Mouse (Mus musculus) hindbrain, embryonic 11.5 days (tissue): ENCODE data around the gene Ugt3a2. TPM values are rescaled to one million over a fixed set of nuclear protein-coding genes. Genes with fewer than 3 reads are reported as not detected.

Experiments
- ATAC-seq: fragments of 200-750 bp; cut with Nextera tagmentation; 2 replicates; pipeline ENCODE4 v1.8.0; 2017; ENCODE audit warnings: mild to moderate bottlenecking, moderate TSS enrichment, moderate library complexity; ENCODE audit not compliant: low FRiP score
- DNase-seq: peaks from one replicate; pipeline ENCODE4 v3.0.0-alpha.2; 2015; ENCODE audit warnings: low spot score
- H3K27ac ChIP-seq: fragments of 300-500 bp; sonication (generic); 2 replicates; pipeline ENCODE4 v1.5.1; 2014; ENCODE audit warnings: mild to moderate bottlenecking, low read depth, low read length
- H3K27me3 ChIP-seq: fragments of 300-500 bp; sonication (generic); 2 replicates; pipeline ENCODE4 v1.6.1; 2014; ENCODE audit warnings: mild to moderate bottlenecking, low read length, moderate library complexity, mixed read lengths; ENCODE audit not compliant: control insufficient read depth, insufficient read depth
- H3K36me3 ChIP-seq: fragments of 300-500 bp; sonication (generic); 2 replicates; pipeline ENCODE4 v1.6.1; 2014; ENCODE audit warnings: mild to moderate bottlenecking, low read length, moderate library complexity, mixed read lengths; ENCODE audit not compliant: control insufficient read depth, insufficient read depth
- H3K4me1 ChIP-seq: fragments of 300-500 bp; sonication (generic); replicated peaks from 2 replicates; pipeline ENCODE4 v1.6.1; 2014; ENCODE audit warnings: low read length, mixed read lengths; ENCODE audit not compliant: control insufficient read depth, insufficient read depth
- H3K4me2 ChIP-seq: fragments of 300-500 bp; sonication (generic); replicated peaks from 2 replicates; pipeline ENCODE4 v1.6.1; 2014; ENCODE audit warnings: mild to moderate bottlenecking, low read depth, low read length
- H3K4me3 ChIP-seq: fragments of 300-500 bp; sonication (generic); 2 replicates; pipeline ENCODE4 v1.5.1; 2014; ENCODE audit warnings: low read depth, low read length
- H3K9ac ChIP-seq: fragments of 300-500 bp; sonication (generic); 2 replicates; pipeline ENCODE4 v1.6.1; 2014; ENCODE audit warnings: low read depth, low read length
- H3K9me3 ChIP-seq: fragments of 300-500 bp; sonication (generic); 2 replicates; pipeline ENCODE4 v1.6.1; 2016; ENCODE audit warnings: low read length; ENCODE audit not compliant: control insufficient read depth
- WGBS: fragments of 180-500 bp; shearing (Covaris S2); extraction: QIAGEN DNeasy Blood & Tissue Kit; methylation state at CpG from one replicate; pipeline ENCODE4 v1.1.7; 2014; 5-methylcytosine and 5-hydroxymethylcytosine counted together
- polyA plus RNA-seq: library from polyadenylated mRNA; unstranded; fragments of >200 nt; fragmentation: Nextera tagmentation; extraction: Ambion mirVana; gene quantifications from 2 replicates; pipeline ENCODE4 v1.2.1, GENCODE M21; 2014

Gene Ugt3a2
- polyA plus RNA-seq = not detected in 2 replicates

- Histone ChIP-seq H3K9ac (no peak within 1 kb of the TSS), H3K36me3 (no peaks in the 10 kb centered on the region), H3K27me3 (no peaks in the 10 kb centered on the region), H3K4me1 (no peaks in the 10 kb centered on the region), H3K27ac (no peak within 1 kb of the TSS), H3K4me2 (no peak within 1 kb of the TSS), H3K9me3 (no peaks in the 10 kb centered on the region), H3K4me3 (no peak within 1 kb of the TSS)
- 88% methylated on average over 4 of the region's 4 CpGs for WGBS
- no peak for ATAC-seq
- no peak for DNase-seq
Observed at GRCm38 (mm10) chr15:9335341-9335740, at the start of gene Ugt3a2. Gene Ugt3a2 (plus strand): TSS chr15:9335550.

DNA sequence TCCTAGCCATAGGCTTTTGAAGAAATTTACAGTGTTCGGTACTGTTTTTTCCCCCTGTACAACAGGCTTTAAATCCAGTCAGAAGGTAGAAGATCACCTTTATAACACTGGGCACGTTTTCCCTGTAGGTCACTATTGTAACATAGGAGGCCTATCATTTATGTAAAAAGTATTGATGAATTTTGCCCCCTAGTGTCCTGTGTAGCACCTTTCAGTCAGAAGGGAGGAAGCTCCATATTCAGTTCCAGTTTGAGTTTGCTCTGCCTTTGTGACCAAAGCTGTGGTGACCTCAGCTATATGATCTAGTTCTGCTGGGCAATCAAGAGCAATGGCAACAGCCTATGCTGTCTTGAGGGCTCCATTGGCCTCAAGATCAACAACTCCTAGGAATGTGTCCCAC is 45.7 kb upstream of the Ugt3a2 start:
- Histone ChIP-seq H3K36me3 (no peaks in the 10 kb centered on the region), H3K27ac (no peak overlapping the region), H3K9ac (no peak overlapping the region), H3K27me3 (no peaks in the 10 kb centered on the region), H3K4me2 (no peak overlapping the region), H3K9me3 (no peaks in the 10 kb centered on the region), H3K4me1 (no peaks in the 10 kb centered on the region), H3K4me3 (no peak overlapping the region)
- WGBS = 59% methylated on average over 2 of the region's 2 CpGs
- no peak for DNase-seq
- ATAC-seq = no peak

DNA sequence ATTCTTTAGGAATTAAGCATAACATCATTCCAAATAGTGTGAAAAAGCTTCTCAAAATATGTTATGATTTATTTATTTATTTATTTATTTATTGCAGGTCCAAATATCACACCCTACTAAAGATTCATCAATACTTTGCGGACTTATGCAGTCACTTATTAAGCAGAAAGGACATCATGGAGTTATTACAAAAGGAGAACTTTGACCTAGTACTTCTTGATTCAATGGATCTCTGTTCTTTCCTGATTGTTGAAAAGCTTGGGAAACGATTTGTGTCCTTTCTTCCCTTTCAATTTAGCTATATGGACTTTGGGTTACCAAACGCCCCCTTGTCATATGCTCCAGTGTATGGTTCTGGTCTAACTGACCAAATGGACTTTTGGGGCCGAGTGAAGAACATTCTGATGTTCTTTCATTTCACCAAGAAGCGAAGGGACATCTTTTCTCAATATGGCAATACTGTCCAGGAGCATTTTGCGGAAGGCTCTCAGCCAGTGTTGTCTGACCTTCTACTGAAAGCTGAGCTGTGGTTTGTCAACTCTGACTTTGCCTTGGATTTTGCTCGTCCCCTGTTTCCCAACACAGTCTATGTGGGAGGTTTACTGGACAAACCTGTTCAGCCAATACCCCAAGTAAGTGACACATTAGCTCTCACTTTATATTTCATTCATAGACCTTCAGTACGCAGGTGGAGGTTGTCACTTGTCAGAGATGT is 29.2 kb upstream of the Ugt3a2 start:
- no peak for DNase-seq
- no peak for ATAC-seq
- Histone ChIP-seq H3K9me3 (no peaks in the 10 kb centered on the region), H3K4me2 (no peak overlapping the region), H3K4me3 (no peak overlapping the region), H3K36me3 (no peaks in the 10 kb centered on the region), H3K4me1 (no peaks in the 10 kb centered on the region), H3K27me3 (no peaks in the 10 kb centered on the region), H3K27ac (no peak overlapping the region), H3K9ac (no peak overlapping the region)
- 86% methylated on average over 8 of the region's 8 CpGs for WGBS

- no peak overlapping the region for H3K4me3 ChIP-seq
- no peaks in the 10 kb centered on the region for H3K27me3 ChIP-seq
- H3K27ac ChIP-seq = no peak overlapping the region
- ATAC-seq (no peak), DNase-seq (no peak)
- H3K9ac ChIP-seq = no peak overlapping the region
- H3K9me3 ChIP-seq = no peaks in the 10 kb centered on the region
- H3K4me2 ChIP-seq = no peak overlapping the region
- H3K4me1 ChIP-seq = no peaks in the 10 kb centered on the region
- no peaks in the 10 kb centered on the region for H3K36me3 ChIP-seq
- 87% methylated on average over 2 of the region's 2 CpGs for WGBS
Observed at GRCm38 (mm10) chr15:9334596-9334995, 754 bp upstream of the Ugt3a2 start.

- ATAC-seq = no peak
Observed at GRCm38 (mm10) chr15:9336616-9337015, 1.3 kb downstream of the Ugt3a2 start.

DNA sequence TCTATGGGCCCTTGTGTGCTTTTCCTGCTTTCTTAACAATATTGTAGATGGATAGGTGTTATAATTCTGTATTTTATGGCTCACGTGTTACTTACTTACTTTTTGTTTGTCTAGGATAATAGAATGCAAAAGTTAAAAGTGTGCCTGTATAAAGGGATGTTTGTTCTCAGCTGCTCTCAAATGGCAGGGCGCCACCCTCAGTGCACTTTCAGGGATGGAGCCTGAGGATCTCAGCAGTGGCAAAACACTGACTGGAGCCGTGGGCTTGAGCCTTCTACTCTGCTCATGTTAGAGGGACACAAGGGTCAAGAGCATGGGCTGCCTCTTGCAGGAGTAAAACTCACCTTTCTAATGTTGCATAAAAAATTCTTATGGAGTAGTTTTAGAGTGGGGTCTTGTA is 1.7 kb downstream of the Ugt3a2 start:
- H3K36me3 ChIP-seq = no peaks in the 10 kb centered on the region
- no peak overlapping the region for H3K4me2 ChIP-seq
- H3K9ac ChIP-seq = no peak overlapping the region
- H3K27me3 ChIP-seq = no peaks in the 10 kb centered on the region
- H3K27ac ChIP-seq = no peak overlapping the region
- no peaks in the 10 kb centered on the region for H3K9me3 ChIP-seq
- no peak for ATAC-seq
- H3K4me3 ChIP-seq = no peak overlapping the region
- WGBS = 78% methylated on average over 3 of the region's 3 CpGs
- H3K4me1 ChIP-seq = no peaks in the 10 kb centered on the region
- no peak for DNase-seq

More at GRCm38 (mm10) chr15:9336616-9337015, 1.3 kb downstream of the Ugt3a2 start:
- H3K27me3 ChIP-seq = no peaks in the 10 kb centered on the region
- H3K27ac ChIP-seq = no peak overlapping the region
- WGBS = 88% methylated on average over 3 of the region's 3 CpGs
- H3K4me1 ChIP-seq = no peaks in the 10 kb centered on the region
- no peak overlapping the region for H3K4me3 ChIP-seq
- DNase-seq = no peak
- no peak overlapping the region for H3K9ac ChIP-seq
- no peaks in the 10 kb centered on the region for H3K9me3 ChIP-seq
- H3K4me2 ChIP-seq = no peak overlapping the region
- no peaks in the 10 kb centered on the region for H3K36me3 ChIP-seq

- no peaks in the 10 kb centered on the region for H3K4me1 ChIP-seq
- no peaks in the 10 kb centered on the region for H3K27me3 ChIP-seq
- DNase-seq = no peak
- H3K9ac ChIP-seq = no peak overlapping the region
- H3K4me2 ChIP-seq = no peak overlapping the region
- 62% methylated on average over 3 of the region's 3 CpGs for WGBS
- no peak overlapping the region for H3K4me3 ChIP-seq
- no peaks in the 10 kb centered on the region for H3K9me3 ChIP-seq
- no peak for ATAC-seq
- H3K27ac ChIP-seq = no peak overlapping the region
- H3K36me3 ChIP-seq = no peaks in the 10 kb centered on the region
Observed at GRCm38 (mm10) chr15:9348739-9349138, 13.4 kb downstream of the Ugt3a2 start.

DNA sequence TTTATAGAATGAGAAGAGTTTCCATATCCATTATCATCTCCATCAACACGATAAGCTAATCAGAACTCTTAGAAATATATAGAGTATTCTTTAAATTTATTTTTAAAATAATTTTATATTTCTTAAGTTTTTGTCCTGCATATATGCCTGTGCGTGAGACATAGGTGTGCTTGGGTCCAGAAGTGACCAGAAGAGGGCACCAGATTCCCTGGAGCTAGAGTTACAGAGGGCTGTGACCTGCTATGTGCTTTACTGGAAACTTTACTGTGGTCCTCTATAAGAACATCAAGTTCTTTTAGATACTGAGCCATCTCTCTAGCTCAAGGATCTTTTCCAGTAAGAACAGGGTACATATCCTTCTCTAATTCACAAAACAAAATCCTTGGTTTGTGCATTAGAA is 27.5 kb downstream of the Ugt3a2 start:
- no peak overlapping the region for H3K27ac ChIP-seq
- WGBS = 68% methylated on average over 2 of the region's 2 CpGs

GRCm38 (mm10) chr15:9368774-9369173 is 33.4 kb downstream of the Ugt3a2 start:
- no peaks in the 10 kb centered on the region for H3K4me1 ChIP-seq
- ATAC-seq = no peak

More for the DNA sequence above, 27.5 kb downstream of the Ugt3a2 start:
- H3K4me2 ChIP-seq = no peak overlapping the region
- H3K36me3 ChIP-seq = no peaks in the 10 kb centered on the region
- ATAC-seq (no peak), DNase-seq (no peak)
- no peak overlapping the region for H3K9ac ChIP-seq
- no peaks in the 10 kb centered on the region for H3K27me3 ChIP-seq
- H3K9me3 ChIP-seq = no peaks in the 10 kb centered on the region
- no peak overlapping the region for H3K4me3 ChIP-seq
- no peaks in the 10 kb centered on the region for H3K4me1 ChIP-seq

More at GRCm38 (mm10) chr15:9368774-9369173, 33.4 kb downstream of the Ugt3a2 start:
- H3K9ac ChIP-seq = no peak overlapping the region
- H3K9me3 ChIP-seq = no peaks in the 10 kb centered on the region
- H3K27ac ChIP-seq = no peak overlapping the region
- no peaks in the 10 kb centered on the region for H3K36me3 ChIP-seq
- H3K27me3 ChIP-seq = no peaks in the 10 kb centered on the region
- H3K4me3 ChIP-seq = no peak overlapping the region
- no peak for DNase-seq
- 86% methylated on average over 3 of the region's 3 CpGs for WGBS
- no peak overlapping the region for H3K4me2 ChIP-seq
